Mouse (Mus musculus) cerebellum, postnatal 4 days (tissue): Measurements from ENCODE around the gene Gna15.
A peak's percentile ranks its signal among the peaks of the same experiment; 100 is the strongest.

ENCODE experiments used
- DNase-seq, 2 experiments: peaks; one replicate each; pipeline ENCODE4 v3.0.0; 2022; ENCODE audit warnings: low spot score in 2 of 2, mixed read lengths in 1 of 2

The Gna15 gene

DNA sequence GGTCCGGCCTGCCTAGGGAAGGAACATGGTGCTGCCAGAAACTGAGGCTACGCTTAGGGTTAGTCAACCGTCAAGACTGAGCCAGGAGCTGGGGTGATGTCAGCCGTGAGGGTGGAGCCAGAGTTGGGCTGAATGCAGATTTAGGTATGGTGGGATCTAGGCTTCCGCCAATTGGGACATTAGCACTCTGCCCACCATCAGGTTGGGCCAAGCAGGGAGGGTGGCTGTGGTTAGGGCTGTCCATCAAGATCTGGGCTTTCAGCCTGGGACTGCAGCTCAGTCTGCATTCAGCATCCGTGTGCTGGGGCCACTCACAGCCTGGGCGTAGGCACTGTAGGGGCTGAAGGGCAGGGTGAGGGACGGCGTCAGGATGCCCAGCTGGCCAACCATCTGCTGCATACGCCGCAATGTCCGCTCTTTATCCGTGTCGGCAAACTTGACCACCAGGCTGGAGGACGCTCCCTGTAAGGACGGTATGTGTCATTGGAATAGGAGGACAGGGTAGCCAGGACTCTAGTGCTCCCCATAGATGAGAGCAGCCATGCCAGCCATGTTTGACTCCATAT, 56.3 kb downstream of the Gna15 start:
- DNase-seq: peak in 1 of 2 experiments; percentile 19

DNA sequence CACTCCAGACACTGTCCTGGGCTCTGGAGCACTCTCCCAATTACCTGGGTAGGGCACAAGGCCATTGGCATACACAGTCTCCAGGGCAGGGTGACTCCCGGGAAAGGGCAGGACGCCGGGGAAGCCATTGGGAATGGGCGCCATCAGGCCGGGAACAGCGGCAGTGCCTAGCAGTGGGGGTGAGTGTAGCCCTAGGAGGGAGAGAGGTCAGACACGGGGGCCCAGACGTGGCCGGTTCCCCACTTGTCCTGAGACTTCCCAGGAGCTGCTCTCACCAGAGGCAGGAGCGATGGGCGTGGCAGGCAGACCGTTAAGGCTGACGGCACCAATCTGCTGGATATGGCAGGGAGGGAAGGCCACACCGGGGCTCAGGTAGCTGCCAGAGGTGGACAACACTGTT, 57.1 kb downstream of the Gna15 start:
- DNase-seq: peak in 1 of 2 experiments; percentile 20

DNA sequence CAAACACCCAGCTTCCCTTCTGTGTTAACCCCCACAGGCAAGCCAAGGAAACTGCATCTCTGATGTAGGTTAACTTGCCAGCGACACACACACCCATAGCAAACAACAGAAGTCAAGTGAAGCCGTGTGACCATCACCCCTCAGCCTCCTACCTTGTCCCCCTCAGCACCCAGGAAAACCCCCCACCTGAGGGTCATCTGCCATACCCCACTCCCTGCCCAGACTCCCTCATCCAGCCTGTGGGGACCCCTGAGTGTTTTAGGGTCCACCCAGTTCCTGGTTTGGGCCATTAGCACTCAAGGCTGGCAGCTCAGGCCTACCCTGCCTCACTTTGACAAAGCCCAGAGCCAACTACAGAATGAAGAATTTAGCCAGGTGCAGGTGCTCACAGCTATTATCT, 58.0 kb downstream of the Gna15 start:
- peak in 1 of 2 experiments; percentile 15 for DNase-seq

DNA sequence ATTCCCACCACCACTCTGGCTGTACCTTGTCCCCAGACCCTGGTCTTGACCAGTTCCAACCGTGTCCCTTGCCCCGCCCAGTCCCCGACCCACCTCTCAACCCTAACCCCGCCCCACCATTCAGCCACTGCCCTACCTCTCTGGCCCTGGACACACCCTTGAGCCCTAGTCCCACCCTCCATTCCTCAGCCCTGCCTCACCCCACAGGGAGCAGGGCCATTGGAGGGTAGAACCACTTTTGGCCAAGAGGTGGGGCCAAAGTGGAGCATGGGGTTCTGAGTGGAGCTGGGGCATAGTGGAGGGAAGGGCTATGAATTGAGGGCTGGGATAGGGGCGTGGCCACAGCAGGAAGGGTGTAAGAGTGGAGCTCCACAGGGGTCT, 58.8 kb downstream of the Gna15 start:
- DNase-seq: peak in 1 of 2 experiments; percentile 18

DNA sequence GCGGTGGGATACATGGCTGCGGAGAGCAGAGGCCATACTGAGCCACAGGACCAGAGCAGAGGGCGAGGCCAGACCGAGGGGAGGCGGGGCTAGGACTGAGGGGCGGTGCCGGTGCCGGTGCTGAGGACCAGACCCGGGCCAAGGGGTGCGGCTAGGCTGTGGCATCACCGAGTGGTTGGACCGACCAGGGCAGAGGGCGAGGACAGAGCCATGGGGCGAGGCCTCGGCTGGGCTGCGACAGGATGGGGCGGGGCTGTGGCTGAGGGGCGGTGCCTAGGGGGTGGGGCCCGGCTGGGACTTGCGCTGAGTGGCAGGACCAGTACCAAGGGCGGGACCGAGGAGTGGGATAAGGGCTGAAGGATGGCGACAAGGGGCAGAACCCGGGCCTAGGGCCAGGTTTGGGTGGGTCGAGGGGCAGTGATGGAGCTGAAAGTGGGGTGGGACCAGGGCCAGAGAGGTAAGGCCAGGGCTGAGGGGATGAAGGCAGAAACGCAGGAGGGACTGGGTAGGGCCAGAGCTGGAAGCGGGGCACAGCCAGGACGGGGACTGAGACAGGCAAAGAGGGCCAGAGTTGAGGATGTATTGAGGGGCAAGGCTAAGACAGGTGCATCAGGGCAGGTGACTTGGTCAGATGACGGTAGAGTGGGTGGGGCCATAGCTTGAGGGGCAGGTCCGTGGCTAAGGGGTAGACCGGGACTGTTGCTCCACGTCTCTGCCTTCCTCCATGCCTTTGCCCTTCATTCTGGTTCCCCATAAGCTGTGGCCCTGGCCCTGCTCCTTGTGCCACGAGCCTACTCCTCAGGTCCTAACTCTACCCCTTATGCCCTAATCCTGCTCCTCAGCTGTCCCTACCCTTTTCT, 59.4 kb downstream of the Gna15 start:
- peak; percentile 20 to 48 for DNase-seq

DNA sequence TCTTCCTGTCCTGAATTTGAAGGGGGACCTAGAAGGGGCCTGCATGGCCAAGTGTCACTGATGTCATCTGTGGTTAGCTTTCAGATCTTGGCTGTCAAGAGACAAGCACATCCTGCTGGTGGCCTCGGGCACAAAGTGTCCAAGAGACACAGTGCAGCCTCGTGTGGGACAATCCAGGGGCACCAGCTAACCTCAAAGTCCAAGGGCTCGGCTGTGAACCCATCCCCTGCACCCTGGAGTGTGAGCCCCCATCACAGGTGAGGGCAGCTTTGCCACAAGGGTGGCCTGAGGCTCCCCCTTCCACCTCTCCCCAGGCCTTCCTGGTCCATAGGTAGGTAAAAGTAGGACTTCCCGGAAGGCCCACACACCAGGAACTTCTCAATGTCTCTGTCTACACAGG, 60.5 kb downstream of the Gna15 start:
- no peak for DNase-seq

DNA sequence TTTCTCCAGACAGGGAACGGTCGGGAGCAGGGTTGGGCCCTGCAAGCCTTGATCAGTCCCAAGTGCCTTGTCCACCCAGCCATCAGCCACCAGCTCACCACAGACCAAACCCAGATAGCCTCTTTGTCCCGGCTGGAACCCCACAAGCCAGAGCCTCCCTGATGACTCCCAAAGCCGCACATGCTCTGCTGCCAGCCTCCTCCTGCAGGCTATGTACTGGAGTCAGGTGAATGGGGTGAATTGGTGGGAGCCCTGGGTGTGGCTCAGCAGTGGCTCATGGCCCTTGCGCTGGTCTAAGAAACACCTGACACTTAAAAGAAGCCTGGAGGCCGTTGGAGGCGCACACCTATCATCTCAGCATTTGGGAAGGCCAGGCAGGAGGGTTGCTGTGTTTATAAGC, 61.1 kb downstream of the Gna15 start:
- peak; percentile 2 to 19 for DNase-seq

DNA sequence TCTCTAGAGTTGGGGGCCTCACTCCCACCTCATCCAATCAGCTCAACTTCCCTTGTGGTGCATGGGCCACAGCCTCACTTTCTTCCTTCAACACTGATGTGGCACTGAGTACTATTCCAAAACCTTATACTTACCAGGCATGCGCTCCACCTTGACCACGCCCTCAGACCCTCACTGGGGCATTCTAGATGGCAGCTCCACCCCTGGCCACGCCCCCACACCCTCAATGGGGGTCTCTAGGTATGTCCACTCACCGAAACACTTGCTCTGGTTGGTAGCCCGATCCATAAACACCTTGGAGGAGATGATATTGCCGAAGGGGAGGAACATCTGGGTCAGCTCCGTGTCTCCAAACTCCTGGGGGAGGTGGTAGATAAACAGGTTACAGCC, 61.6 kb downstream of the Gna15 start:
- peak in 1 of 2 experiments; percentile 20 for DNase-seq

DNA sequence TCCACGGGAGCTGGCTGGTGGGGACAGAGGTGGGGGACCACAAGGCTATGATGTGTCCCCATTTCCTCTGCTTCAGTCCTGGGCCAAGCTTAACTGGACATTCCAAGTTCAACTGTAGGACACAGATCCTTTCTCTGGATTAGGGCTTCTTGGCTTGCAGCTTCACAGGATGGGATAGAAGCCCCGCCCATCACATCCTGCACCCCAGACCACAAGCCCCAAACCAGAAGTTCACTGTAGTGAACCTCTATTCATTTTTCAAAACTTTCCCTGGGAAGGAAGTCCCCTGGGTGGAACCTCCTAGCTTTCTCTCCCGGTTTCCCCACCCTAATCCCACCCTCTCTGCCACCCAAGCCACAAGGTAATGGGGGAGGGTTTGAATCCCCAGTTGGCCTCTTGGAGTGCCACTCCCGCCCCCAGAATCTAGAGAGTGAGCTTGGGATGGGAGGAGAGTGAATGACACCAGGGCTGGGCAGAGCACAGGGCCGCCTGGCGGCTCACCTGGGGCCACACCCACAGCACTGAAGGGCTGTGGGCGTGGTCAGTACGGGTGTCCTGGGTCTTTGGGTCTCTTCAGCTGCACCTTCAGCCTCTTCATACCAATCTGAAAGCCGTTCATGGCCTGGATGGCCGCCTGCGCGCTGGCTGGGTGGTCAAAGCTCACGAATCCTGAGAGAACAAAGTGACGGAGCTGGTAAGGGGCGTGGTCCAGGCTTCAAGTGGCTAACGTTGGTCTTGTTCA, 62.2 kb downstream of the Gna15 start:
- no peak for DNase-seq

DNA sequence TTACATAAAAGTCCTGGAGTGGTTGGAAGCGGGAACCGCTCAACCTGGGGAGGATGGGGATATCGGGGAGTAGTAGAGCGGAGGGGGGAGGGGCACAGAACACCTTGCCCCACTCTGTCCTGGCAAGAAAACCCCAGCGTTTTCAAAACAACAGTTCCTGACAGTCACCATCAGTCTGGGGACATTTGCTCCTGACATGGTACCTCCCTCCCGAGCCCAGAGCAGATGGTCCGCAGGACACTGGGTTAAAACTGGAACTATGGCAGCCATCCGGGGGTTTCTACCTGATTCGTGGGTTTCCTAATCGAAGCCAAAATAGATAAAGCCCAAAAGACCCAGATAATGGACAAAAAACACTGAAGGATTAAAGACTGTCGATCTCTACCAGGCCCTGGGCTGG, 63.1 kb downstream of the Gna15 start:
- no peak for DNase-seq

DNA sequence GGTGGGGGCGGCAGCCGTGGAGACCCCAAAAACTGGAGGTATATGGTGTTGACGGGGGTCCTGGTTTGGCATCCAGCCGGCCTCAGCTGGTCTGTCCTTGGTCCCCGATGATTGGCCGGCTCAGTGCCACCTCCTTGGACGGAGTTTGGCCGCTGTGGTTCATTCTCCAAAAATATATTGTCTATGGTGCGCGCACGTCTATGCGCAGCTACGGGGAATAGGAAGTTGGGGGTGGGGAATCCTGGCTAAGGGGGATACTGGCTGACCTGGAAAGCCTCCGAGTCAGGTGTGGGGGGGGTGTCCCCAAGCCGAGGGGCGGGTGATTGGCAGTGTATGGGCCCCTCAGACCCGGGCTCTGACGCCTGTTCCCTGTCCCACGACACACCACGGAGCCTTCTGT, 63.6 kb downstream of the Gna15 start:
- peak in 1 of 2 experiments; percentile 18 for DNase-seq

DNA sequence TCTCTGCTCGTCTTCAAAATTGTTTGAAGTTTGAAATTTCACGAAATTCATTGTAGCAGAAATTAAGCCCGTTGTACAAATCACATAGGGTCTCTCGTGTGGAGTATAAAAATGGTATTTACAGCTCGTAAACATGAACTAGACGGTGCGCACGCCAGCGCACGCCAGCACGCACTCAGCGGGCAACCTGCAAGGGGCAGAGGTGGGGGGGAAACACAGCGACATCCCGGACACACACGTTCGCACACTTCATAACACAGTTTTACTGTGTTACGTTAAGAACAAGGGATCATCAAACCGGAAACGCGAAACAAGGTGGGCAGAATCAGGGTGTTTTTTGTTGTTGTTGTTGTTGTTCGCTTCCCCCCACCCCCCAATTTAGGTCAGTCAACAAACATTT, 64.6 kb downstream of the Gna15 start:
- DNase-seq: no peak

DNA sequence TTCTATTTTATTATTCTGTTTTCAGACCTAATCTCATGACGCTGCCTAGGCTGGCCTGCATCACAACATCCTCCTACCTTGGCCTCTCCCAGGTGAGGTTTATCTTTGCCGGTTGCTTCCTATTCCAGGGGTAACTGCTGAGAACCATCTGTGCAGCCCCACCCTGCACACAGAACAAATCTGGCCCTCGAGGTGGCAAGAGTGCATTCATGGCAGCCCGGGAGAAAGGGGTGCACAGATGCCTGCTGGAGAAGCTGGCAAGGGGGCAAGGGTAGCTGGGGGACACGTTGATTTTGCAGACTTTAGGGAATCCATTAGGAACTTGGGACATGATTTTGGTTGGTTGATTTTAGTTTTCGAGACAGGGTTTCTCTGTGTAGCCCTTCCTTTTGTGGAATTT, 65.8 kb downstream of the Gna15 start:
- DNase-seq: no peak

DNA sequence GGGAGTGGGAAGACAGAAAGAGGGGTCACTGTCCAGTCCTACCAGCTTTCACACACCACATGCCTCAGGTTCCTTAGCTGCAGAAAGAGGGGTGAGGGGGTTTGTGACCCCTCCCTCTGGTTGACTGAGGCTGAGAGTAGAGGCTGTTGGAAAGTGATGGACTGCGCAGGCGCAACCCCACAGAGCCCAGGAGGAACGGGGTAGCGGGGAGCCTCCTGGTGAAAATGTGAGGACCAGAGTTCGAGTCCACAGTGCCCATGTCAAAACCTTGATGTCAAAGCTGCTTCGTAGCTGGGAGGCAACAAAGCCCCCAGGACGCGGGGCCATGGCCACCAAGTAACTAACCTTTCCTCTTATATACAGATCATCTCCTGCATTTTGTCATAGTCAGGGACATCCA, 66.4 kb downstream of the Gna15 start:
- DNase-seq: peak in 1 of 2 experiments; percentile 18

DNA sequence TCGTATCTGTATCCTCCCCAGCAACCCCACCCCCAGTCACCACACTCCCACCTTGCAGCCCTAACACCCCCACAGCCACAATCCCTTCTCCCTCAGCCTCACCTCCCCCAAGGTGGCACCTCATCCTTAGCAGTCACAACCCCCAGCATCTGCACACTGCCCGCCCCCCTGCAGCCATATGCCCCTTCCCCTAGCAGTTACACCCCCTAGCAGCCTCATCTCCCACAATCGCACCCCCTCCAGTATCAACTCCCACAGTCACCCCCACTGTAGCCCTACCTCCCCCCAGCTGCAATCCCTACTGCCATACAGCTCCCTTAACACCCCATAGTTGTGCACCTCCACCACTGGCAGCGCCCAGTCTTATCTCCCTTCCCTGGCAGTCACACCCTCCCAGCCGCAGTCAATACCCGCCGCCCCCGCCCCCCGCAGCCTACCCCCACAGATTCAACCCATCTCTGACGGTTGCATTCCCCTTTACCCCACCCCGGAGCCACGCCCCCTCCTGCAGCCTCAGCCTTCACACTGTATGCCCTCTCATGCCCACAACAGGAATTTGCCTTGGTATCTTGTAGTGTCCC, 67.0 kb downstream of the Gna15 start:
- no peak for DNase-seq

DNA sequence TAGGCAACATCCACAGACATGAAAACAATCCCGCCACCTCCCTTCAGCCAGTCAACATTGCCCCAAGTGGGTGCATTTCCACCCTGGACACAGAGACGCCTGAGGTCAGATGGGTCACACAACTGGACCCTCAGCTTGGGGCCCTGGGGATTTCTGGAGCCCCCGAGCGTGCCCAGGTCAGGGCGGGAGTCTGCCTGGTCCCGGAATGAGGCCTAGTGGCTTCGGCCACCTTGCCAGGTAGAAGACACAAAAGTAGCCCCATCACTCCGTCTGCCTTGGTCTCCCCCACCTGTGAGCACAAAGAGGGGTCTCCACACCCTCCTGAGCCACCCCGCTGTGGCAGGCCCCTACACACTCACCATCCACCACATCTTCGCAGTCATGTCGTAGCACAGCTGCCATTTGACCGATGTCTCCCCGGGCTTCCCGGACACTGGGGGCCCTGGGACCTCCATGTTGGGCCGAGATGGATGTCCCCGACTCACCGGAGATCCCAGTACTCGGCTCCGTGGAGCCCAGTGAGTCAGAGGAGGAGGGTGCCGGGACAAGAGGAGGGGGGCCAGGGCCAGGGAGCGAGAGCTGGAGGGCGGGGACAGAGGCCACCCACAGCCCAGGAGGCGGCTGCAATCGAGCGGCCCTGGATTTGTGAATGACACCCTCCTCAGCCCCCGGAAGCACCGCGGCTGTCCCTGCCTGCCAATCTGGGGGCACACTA, 68.7 kb downstream of the Gna15 start, which contains the start of gene Nfic:
Nfic (minus strand) TSS at position 455 of the 715 bp plus-strand sequence.
- peak in 1 of 2 experiments; percentile 15 for DNase-seq

DNA sequence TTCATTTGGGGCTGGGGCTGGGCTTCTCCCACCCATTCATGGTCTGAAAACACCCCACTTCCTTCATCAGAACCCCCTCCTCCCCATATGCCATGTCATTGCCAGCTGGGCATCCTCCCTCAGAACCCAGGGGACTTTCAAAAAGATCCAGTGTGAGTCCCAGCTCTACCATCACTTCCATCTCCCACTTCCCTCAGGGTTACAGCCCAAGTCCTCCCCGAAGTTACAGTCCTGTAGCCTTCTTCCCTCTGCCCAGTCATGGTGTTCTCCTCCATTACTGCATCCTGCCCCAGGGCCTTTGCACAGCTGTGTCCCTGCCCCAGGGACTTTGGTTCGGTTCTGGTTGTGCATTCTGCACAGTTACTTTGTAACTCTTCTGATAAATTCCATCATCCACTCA, 69.9 kb downstream of the Gna15 start:
- peak in 1 of 2 experiments; percentile 19 for DNase-seq

DNA sequence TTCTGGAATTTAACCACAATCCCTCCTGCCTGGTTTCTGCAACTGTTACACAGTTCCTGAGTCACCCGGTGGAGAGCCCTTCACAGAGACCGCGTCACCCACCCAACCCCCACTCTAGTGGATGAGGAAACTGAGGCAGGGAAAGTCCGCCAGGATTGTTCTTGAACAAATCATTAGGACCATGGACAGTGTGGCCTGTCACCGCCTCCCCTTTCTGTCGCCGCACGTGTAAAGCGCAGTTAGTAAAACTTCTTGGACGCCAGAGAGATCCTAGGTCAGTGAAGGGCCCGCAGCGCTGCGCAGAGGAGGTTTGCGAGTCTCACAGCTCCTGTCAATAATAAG, 71.1 kb downstream of the Gna15 start:
- no peak for DNase-seq
